10 mouse cellular contexts compared by ENCODE assay signal in genomic region chr1:97872493-97872892, GRCm38 (mm10).
A peak's percentile ranks its signal among the peaks of the same experiment; 100 is the strongest.
DNase-seq lines count a peak whose midpoint lies in the region; ATAC-seq and TF ChIP-seq lines count a peak whose summit lies in the region.
"Had no signal": no experiment of that assay in that cellular context is flagged by ENCODE, and none has a peak within 500 bp of the region (broad histone marks: within the 10 kb centered on the region; RNA-seq: fewer than 3 reads in every experiment).

No protein-coding gene starts in this region.

- H3K4me1 ChIP-seq in forebrain, postnatal 0 days (ENCODE audit: insufficient read depth): no peaks in the 10 kb centered on the region
- no peaks in the 10 kb centered on the region for H3K4me1 ChIP-seq in forebrain, embryonic 10.5 days
- no peaks in the 10 kb centered on the region for H3K4me1 ChIP-seq in lung, postnatal 0 days (ENCODE audit: insufficient read depth, low read depth, low read length)
- H3K4me1 ChIP-seq in lung, adult 2 months (ENCODE audit: control insufficient read depth, insufficient read depth, low read length): no peaks in the 10 kb centered on the region
- H3K4me1 ChIP-seq: heart, embryonic 15.5 days; liver, embryonic 12.5 days had no signal

- H3K9me3 ChIP-seq in forebrain, postnatal 0 days (ENCODE audit: low read length): no peaks in the 10 kb centered on the region
- no peaks in the 10 kb centered on the region for H3K9me3 ChIP-seq in forebrain, embryonic 10.5 days
- no peaks in the 10 kb centered on the region for H3K9me3 ChIP-seq in lung, postnatal 0 days (ENCODE audit: low read length)
- H3K9me3 ChIP-seq: heart, embryonic 15.5 days; liver, embryonic 12.5 days had no signal

- H3K4me2 ChIP-seq in forebrain, postnatal 0 days (ENCODE audit: low read depth): no peak overlapping the region
- H3K4me2 ChIP-seq in lung, postnatal 0 days (replicated peaks; ENCODE audit: low read depth, low read length): no peak overlapping the region
- H3K4me2 ChIP-seq: heart, embryonic 15.5 days; liver, embryonic 12.5 days had no signal

- H3K4me3 ChIP-seq in forebrain, postnatal 0 days (ENCODE audit: low read depth, low read length): no peak overlapping the region
- no peak overlapping the region for H3K4me3 ChIP-seq in forebrain, embryonic 10.5 days
- no peak overlapping the region for H3K4me3 ChIP-seq in lung, postnatal 0 days (ENCODE audit: low read depth, low read length)
- H3K4me3 ChIP-seq in lung, adult 2 months (replicated peaks; ENCODE audit: extremely low read depth, low read depth, low read length): no peak overlapping the region
- H3K4me3 ChIP-seq: heart, embryonic 15.5 days; liver, embryonic 12.5 days had no signal

- DNase-seq in forebrain, postnatal 0 days: no peak
- no peak for DNase-seq in forebrain, embryonic 10.5 days (ENCODE audit: extremely low spot score, low spot score)
- no peak for DNase-seq in lung, postnatal 0 days (ENCODE audit: low spot score)
- no peak for DNase-seq in lung, adult 2 months
- DNase-seq in kidney, adult 9 months: peak; percentile 32
- DNase-seq in retina, embryonic 14.5 days (ENCODE audit: low spot score): peak; percentile 26
- no peak for DNase-seq in thymus, postnatal 14 days

- no peak for TF ChIP-seq EP300 in lung, postnatal 0 days (IDR thresholded peaks at IDR 0.05)

- ATAC-seq in forebrain, postnatal 0 days: peak; percentile 48; the same call in 1 of the 2 replicates
- no peak for ATAC-seq in lung, postnatal 0 days
- ATAC-seq in erythroblast, adult 5-6 weeks (replicated peaks; ENCODE audit: low FRiP score, poor library complexity, severe bottlenecking): no peak
- ATAC-seq: liver, embryonic 12.5 days had no signal

- no peak for TF ChIP-seq POLR2A in lung, adult 2 months (IDR thresholded peaks at IDR 0.05; ENCODE audit: borderline replicate concordance, extremely low read depth, low read depth, low read length)

- no peak overlapping the region for H3K27ac ChIP-seq in forebrain, postnatal 0 days (ENCODE audit: low read depth, low read length)
- no peak overlapping the region for H3K27ac ChIP-seq in forebrain, embryonic 10.5 days
- no peak overlapping the region for H3K27ac ChIP-seq in lung, postnatal 0 days (ENCODE audit: low read length)
- H3K27ac ChIP-seq: heart, embryonic 15.5 days; liver, embryonic 12.5 days had no signal

- no peaks in the 10 kb centered on the region for H3K36me3 ChIP-seq in forebrain, postnatal 0 days (ENCODE audit: insufficient read depth)
- H3K36me3 ChIP-seq in forebrain, embryonic 10.5 days (replicated peaks): no peaks in the 10 kb centered on the region
- H3K36me3 ChIP-seq in lung, postnatal 0 days (ENCODE audit: insufficient read depth, low read length): no peaks in the 10 kb centered on the region
- H3K36me3 ChIP-seq: liver, embryonic 12.5 days had no signal

- H3K9ac ChIP-seq in forebrain, postnatal 0 days: no peak overlapping the region
- H3K9ac ChIP-seq in lung, postnatal 0 days (replicated peaks; ENCODE audit: low read depth): no peak overlapping the region
- H3K9ac ChIP-seq: heart, embryonic 15.5 days; liver, embryonic 12.5 days had no signal

- peak; percentile 53 for TF ChIP-seq CTCF in forebrain, postnatal 0 days (IDR thresholded peaks at IDR 0.05; ENCODE audit: low read depth)
- TF ChIP-seq CTCF in lung, postnatal 0 days (IDR thresholded peaks at IDR 0.05): peak; percentile 36
- TF ChIP-seq CTCF in lung, adult 2 months (IDR thresholded peaks at IDR 0.05; ENCODE audit: insufficient read depth, low read length): no peak

- 53% methylated on average over 5 of the region's 5 CpGs for WGBS in forebrain, postnatal 0 days
- 69% methylated on average over 5 of the region's 5 CpGs for WGBS in forebrain, embryonic 10.5 days
- WGBS in lung, postnatal 0 days: 38% methylated on average over 5 of the region's 5 CpGs
- 35% methylated on average over 5 of the region's 5 CpGs for WGBS in lung, adult 2 months

- no peaks in the 10 kb centered on the region for H3K27me3 ChIP-seq in forebrain, postnatal 0 days (ENCODE audit: insufficient read depth, low read length)
- no peaks in the 10 kb centered on the region for H3K27me3 ChIP-seq in forebrain, embryonic 10.5 days (ENCODE audit: poor library complexity, severe bottlenecking)
- H3K27me3 ChIP-seq in lung, postnatal 0 days (replicated peaks; ENCODE audit: insufficient read depth, low read length): no peaks in the 10 kb centered on the region
- H3K27me3 ChIP-seq: heart, embryonic 15.5 days; liver, embryonic 12.5 days had no signal

Comparison
In these comparisons a context has a peak if more than half of its experiments do, and no peak if none do; other contexts are left out.
1. DNase-seq: peak in kidney, adult 9 months (single experiment) and retina, embryonic 14.5 days (single experiment); none in forebrain, postnatal 0 days (single experiment), forebrain, embryonic 10.5 days (single experiment), lung, postnatal 0 days (single experiment), lung, adult 2 months (single experiment) and thymus, postnatal 14 days (single experiment).